Mouse (Mus musculus) spleen, postnatal 14 days (tissue): ENCODE results near the gene Nav3.

Experiments
- DNase-seq, 2 experiments: peaks; one replicate each; pipeline ENCODE4 v3.0.0; 2021 to 2022; ENCODE audit warnings: low spot score in 2 of 2

The Nav3 gene

GRCm38 (mm10) chr10:110192026-110192805 lies 263.8 kb downstream of the Nav3 start:
- no peak for DNase-seq

DNA sequence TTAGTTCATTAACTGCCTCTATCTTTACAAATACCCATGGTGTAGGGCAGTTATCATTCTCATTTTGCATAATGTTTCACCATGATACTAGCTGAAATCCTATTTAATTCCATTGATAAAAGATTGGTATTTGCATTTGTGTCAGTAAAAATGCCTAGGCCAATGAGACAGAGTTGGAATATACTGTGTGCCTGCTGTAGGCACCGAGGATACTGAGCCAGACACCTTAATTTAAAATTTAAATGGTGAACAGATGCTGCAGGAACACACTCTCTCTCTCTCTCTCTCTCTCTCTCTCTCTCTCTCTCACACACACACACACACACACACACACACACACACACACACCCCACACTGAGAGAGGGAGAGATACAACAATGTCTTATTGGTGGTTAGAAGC lies 269.8 kb downstream of the Nav3 start:
- no peak for DNase-seq

DNA sequence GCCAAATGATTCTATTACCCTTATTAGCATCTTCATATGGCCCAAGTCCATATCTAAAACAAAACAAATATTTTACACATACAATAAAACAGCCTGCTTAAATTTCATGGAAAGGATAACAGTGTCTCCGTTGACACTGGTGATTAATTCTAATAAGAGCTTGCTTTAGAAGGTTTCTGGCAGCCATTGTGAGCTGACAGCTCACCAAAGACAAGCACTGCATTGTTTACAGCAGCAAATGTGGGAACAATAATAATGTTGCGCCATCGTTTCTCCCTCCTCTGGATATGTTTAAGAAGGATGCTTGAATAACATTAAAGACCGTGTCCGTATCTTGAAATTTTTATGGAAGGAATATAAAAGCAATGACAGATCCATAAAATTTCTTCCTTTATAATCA lies 280.1 kb downstream of the Nav3 start:
- DNase-seq: no peak

GRCm38 (mm10) chr10:110169416-110169815 lies 286.6 kb downstream of the Nav3 start:
- no peak for DNase-seq

DNA sequence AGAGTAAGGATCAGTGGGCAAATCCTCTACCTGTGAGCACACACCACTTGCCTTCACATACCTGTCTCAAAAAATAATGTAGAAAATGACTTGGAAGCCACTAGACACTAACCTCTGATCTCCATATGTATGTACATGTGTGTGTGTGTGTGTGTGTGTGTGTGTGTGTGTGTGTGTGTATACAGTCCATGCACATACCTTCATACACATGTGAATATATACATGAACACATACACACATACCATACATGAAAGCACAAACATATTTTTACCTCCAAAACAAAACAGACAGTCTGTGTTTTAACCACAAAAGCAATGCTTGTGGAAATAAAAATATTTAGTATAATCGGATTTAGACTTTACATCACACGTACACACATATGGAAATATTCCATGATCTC lies 287.1 kb downstream of the Nav3 start:
- DNase-seq: no peak

DNA sequence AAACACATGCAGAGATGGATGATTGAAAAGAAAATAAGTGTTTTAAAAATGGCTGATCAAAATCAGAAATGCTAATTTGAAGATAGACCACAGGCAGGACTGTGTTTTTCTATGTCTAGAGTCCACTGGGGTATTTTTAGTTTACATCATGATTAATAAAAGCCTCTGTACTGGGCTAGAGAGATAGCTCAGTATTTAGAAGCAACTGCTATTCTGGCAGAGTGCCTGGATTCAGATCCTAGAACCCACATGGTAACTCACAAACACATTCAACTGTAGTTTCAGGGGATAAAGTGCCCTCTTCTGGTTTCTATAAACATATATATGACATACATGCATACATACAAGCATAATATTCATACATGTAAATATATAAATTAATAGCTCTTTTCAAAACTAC lies 293.4 kb downstream of the Nav3 start:
- DNase-seq: no peak

- DNase-seq: no peak
Observed at GRCm38 (mm10) chr10:110160894-110161293, 295.1 kb downstream of the Nav3 start.

DNA sequence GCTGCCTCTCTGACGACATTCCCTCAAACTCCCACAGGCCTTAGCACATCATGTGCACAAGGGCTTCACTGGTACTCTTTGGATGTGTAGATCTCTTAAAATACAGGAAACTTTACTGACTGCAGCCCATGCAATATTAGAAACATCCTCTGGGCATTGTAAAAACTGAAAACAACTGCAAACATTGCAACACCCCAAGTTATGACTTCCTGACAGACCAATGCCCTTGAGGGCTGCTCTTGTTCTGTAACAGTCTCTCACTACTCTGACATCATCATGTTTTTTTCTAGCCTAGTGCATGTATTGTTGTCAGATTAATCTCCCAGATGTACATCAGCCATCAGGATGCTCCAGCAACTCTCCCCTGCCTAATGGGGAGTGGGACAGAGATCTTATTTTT lies 296.5 kb downstream of the Nav3 start:
- no peak for DNase-seq

DNA sequence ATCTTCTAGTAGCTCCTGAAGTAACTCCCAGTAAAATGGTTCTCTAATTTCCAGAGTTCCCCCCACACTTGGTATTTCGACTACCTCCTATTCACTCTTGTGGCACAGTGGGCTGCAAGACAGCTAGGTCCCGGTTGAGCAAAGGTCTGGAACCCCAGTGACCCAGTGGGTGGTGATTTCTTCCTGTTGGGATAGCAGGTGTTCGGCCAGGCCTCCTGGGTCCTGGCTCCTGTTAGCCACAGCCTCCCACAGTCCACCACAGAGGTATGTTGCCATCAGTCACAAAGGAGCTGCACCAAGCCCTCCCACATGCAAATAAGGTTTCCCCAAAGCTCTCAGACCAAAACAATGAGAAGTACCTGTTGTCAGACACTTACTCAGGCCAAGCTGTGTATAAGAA lies 297.9 kb downstream of the Nav3 start:
- DNase-seq: no peak

- DNase-seq: no peak
Observed at GRCm38 (mm10) chr10:110156412-110156811, 299.6 kb downstream of the Nav3 start.

- DNase-seq: no peak
Observed at GRCm38 (mm10) chr10:110155494-110155893, 300.5 kb downstream of the Nav3 start.

DNA sequence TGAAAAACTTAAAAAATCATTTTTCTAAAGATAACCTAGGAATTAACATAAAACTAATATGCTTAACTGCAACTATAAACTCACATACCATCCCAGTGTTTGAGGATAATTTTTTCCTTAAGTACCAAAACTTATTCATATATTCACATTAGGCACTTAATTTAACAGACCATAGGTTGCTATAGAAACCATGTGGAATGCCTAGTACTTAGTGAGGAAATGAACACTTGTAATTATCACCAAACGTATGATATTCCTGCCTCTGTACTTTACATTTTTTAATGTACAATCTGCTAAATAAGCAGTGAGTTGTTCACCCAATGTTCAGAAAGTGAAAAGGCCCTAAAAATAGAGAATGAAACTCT lies 301.1 kb downstream of the Nav3 start:
- no peak for DNase-seq

DNA sequence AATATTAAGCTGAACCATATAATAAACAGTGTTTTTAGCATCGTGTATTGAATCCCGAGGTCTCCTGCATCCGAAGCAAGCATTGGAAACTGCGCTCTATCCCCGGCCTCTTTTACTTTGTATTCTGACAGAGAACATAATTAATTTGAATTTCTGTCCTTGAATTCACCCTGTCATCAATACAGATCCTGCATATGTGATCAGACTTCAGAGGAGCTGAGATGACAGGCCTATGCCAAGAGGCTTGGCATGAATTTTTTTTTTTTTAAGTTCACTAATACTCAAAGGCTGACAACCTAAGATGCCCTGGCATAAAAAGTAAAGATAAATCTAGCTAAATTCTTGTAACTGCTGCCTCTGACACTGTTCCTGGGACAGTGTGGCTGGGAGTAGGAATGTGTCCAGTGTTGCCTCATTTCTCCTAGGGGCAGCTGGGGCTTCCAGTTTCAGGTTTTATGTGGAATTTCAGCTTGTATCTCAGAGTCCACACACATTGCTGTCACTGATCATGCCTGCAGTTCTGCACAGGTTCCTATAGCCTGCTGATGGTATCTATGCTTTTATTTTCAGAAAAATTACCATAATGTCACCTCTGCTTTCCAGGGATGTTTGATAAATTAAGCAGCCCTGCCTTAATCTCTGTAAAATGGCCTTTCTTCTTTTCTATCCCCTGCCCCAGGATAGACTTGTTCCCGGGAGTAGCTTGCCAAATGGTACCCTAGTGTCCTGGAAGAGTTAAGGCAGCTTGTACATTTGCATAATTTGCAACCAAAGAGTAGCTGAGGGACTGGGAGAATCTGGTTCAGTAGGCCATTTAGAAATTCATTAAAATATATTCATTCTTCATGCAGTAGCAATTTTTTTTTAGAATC lies 301.8 kb downstream of the Nav3 start:
- no peak for DNase-seq

GRCm38 (mm10) chr10:110120572-110120971 lies 335.4 kb downstream of the Nav3 start:
- no peak for DNase-seq

GRCm38 (mm10) chr10:110117341-110117740 lies 338.7 kb downstream of the Nav3 start:
- no peak for DNase-seq

- DNase-seq: no peak
Observed at GRCm38 (mm10) chr10:110112669-110113458, 343.1 kb downstream of the Nav3 start.

- no peak for DNase-seq
Observed at GRCm38 (mm10) chr10:110103255-110103654, 352.7 kb downstream of the Nav3 start.

DNA sequence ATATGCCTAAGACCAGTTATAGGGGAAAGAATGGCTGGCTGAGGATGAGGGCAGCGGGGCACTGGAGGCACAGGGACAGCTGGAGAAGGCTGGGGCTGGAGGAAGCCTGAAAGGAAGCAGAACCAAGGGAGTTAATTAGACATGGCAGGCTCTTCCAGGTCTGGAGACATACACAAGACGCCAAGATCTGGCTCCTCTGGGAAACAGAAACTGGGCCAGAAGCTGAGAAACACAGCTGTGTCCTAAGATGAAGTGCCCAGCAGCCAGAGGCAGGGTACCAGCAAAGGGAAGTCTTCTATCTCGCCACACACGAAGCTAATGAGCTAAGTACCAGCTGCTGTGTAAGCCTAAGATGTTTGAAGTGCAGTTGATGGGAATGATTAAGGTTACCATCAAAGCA lies 353.8 kb downstream of the Nav3 start:
- DNase-seq: no peak

DNA sequence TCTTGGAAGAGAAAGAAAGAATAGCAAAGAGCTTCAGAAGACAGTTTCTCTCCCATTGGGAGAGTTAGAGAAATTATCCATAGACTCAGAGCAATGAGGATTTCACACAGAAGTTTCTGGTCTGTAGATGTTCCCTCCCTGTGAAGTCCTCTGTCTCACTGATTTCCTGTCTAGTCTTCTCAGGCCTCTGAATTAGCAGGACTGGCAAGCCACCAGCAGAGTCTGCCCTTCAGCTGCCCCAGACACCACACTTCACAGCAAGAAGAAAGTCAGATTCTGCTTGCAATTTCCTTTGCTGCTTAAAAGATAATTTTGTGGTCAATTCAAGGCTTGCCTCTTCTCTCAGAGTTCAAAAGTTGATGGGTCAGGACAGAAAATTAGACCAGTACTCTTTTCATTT lies 361.6 kb downstream of the Nav3 start:
- no peak for DNase-seq

DNA sequence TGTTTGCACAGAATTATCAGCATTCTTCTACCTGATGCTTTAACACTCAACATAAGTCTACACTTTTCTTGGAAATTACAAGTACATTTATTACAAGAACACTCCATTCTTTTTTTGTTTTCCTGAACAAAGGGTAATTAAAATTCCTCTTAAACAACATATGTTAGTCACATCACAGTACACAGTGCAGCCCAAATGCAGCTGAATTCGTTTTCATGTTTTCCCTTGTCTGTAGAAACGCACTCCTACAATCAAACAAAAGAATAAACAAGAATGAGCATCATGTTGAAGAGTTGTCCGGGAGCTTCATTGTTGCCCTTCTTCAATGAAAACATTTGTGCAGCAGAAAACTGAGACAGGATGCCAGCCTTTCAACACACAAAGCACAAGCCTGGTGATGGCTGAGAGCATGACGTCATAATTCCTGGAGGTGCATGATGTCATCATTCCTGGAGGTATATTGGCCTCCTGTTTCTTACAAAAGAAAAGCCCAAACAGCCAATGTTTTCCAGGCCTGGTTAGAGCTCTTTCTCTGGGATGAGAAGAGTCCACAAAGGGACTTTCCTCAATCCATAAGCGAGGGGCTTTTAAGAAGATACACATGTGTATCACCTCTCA lies 367.5 kb downstream of the Nav3 start:
- DNase-seq: no peak

- no peak for DNase-seq
Observed at GRCm38 (mm10) chr10:110085903-110086302, 370.1 kb downstream of the Nav3 start.

DNA sequence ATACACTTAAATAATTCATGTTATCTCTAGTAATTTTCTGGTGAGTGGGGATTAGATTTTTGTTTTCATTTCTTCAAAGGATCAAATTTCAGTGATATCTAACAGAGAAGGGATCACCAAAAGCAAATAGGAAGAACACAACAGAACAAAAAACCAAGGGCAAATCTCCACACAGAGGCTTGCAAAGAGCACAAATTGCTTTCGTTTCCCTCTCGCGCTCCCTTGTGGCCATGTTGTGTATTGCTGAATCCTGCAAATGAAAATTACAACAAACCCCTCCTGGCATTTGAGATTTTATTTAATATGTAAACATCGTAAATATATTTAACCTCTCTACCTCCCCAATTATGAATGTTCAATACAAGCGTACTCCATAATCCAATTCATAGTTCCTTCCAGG lies 370.8 kb downstream of the Nav3 start:
- DNase-seq: peak in 1 of 2 experiments; percentile 4
